27 mouse cellular contexts compared by ENCODE assay signal in genomic region chr14:122131644-122132043, GRCm38 (mm10). TPM values are rescaled to one million over a fixed set of nuclear protein-coding genes. Genes with fewer than 3 reads are reported as not detected.
DNase-seq lines count a peak whose midpoint lies in the region; ATAC-seq and TF ChIP-seq lines count a peak whose summit lies in the region.
"Had no signal": no experiment of that assay in that cellular context is flagged by ENCODE, and none has a peak within 500 bp of the region (broad histone marks: within the 10 kb centered on the region; RNA-seq: fewer than 3 reads in every experiment).

No protein-coding gene starts in this region.

- no peaks in the 10 kb centered on the region for H3K4me1 ChIP-seq in forebrain, embryonic 14.5 days (ENCODE audit: control insufficient read depth, insufficient read depth, low read length)
- no peaks in the 10 kb centered on the region for H3K4me1 ChIP-seq in forebrain, embryonic 10.5 days
- H3K4me1 ChIP-seq in liver, embryonic 14.5 days (replicated peaks; ENCODE audit: control insufficient read depth in 2 of 2, insufficient read depth in 2 of 2, low read length in 1 of 2), result no peaks in the 10 kb centered on the region
- H3K4me1 ChIP-seq in stomach, postnatal 0 days (replicated peaks; ENCODE audit: control insufficient read depth, insufficient read depth), result no peaks in the 10 kb centered on the region
- no peaks in the 10 kb centered on the region for H3K4me1 ChIP-seq in lung, postnatal 0 days (ENCODE audit: insufficient read depth, low read depth, low read length)
- H3K4me1 ChIP-seq: limb, embryonic 13.5 days; midbrain, embryonic 12.5 days; neural tube, embryonic 13.5 days had no signal

- H3K4me2 ChIP-seq in forebrain, embryonic 14.5 days (ENCODE audit: low read length), result no peak overlapping the region
- H3K4me2 ChIP-seq in liver, embryonic 14.5 days (ENCODE audit: low read depth), result no peak overlapping the region
- H3K4me2 ChIP-seq in stomach, postnatal 0 days (replicated peaks; ENCODE audit: low read depth), result no peak overlapping the region
- no peak overlapping the region for H3K4me2 ChIP-seq in lung, postnatal 0 days (replicated peaks; ENCODE audit: low read depth, low read length)
- H3K4me2 ChIP-seq: hindbrain, embryonic 14.5 days; limb, embryonic 13.5 days; liver, embryonic 15.5 days; midbrain, embryonic 12.5 days; neural tube, embryonic 13.5 days had no signal

- TF ChIP-seq EP300 in liver, embryonic 14.5 days (IDR thresholded peaks at IDR 0.05; ENCODE audit: low read depth), result no peak
- no peak for TF ChIP-seq EP300 in stomach, postnatal 0 days (optimal IDR thresholded peaks at IDR 0.05)
- TF ChIP-seq EP300 in lung, postnatal 0 days (IDR thresholded peaks at IDR 0.05), result no peak

- 85% methylated on average over 2 of the region's 2 CpGs for WGBS in forebrain, embryonic 14.5 days
- 94% methylated on average over 2 of the region's 2 CpGs for WGBS in forebrain, embryonic 10.5 days
- WGBS in liver, embryonic 14.5 days (ENCODE audit: insufficient replicate concordance), result 77% methylated on average over 2 of the region's 2 CpGs
- 92% methylated on average over 2 of the region's 2 CpGs for WGBS in stomach, postnatal 0 days
- WGBS in lung, postnatal 0 days, result 89% methylated on average over 2 of the region's 2 CpGs

- no peak overlapping the region for H3K27ac ChIP-seq in forebrain, embryonic 14.5 days (ENCODE audit: low read depth, low read length)
- no peak overlapping the region for H3K27ac ChIP-seq in forebrain, embryonic 10.5 days
- H3K27ac ChIP-seq in liver, embryonic 14.5 days, result no peak overlapping the region
- H3K27ac ChIP-seq in stomach, postnatal 0 days (replicated peaks), result no peak overlapping the region
- H3K27ac ChIP-seq in lung, postnatal 0 days (ENCODE audit: low read length), result no peak overlapping the region
- H3K27ac ChIP-seq: heart, adult 2 months; hindbrain, embryonic 14.5 days; limb, embryonic 13.5 days; liver, embryonic 15.5 days; macrophage; midbrain, embryonic 12.5 days; neural tube, embryonic 13.5 days had no signal

- H3K9me3 ChIP-seq in forebrain, embryonic 14.5 days (replicated peaks; ENCODE audit: control insufficient read depth, low read length), result no peaks in the 10 kb centered on the region
- no peaks in the 10 kb centered on the region for H3K9me3 ChIP-seq in forebrain, embryonic 10.5 days
- no peaks in the 10 kb centered on the region for H3K9me3 ChIP-seq in liver, embryonic 14.5 days (ENCODE audit: control insufficient read depth, low read length)
- no peaks in the 10 kb centered on the region for H3K9me3 ChIP-seq in stomach, postnatal 0 days (ENCODE audit: control insufficient read depth, low read length)
- H3K9me3 ChIP-seq in lung, postnatal 0 days (ENCODE audit: low read length), result no peaks in the 10 kb centered on the region
- H3K9me3 ChIP-seq: limb, embryonic 13.5 days; liver, embryonic 15.5 days; midbrain, embryonic 12.5 days; neural tube, embryonic 13.5 days had no signal

- ATAC-seq in forebrain, embryonic 14.5 days, result no peak
- no peak for ATAC-seq in liver, embryonic 14.5 days (ENCODE audit: insufficient read depth)
- no peak for ATAC-seq in Patski
- ATAC-seq in stomach, postnatal 0 days (ENCODE audit: low FRiP score, low TSS enrichment), result no peak
- ATAC-seq in lung, postnatal 0 days, result no peak
- ATAC-seq: activated CD4-positive, CD25-positive, alpha-beta regulatory T cell, adult 4 months; CD4-positive, CD25-positive, alpha-beta regulatory T cell, adult 4 months; forebrain, embryonic 16.5 days had no signal

- no peak overlapping the region for H3K9ac ChIP-seq in forebrain, embryonic 14.5 days (ENCODE audit: low read length)
- no peak overlapping the region for H3K9ac ChIP-seq in liver, embryonic 14.5 days (replicated peaks)
- no peak overlapping the region for H3K9ac ChIP-seq in stomach, postnatal 0 days (ENCODE audit: low read length)
- no peak overlapping the region for H3K9ac ChIP-seq in lung, postnatal 0 days (replicated peaks; ENCODE audit: low read depth)
- H3K9ac ChIP-seq: hindbrain, embryonic 14.5 days; limb, embryonic 13.5 days; liver, embryonic 15.5 days; midbrain, embryonic 12.5 days; neural tube, embryonic 13.5 days had no signal

- H3K4me3 ChIP-seq in forebrain, embryonic 14.5 days (ENCODE audit: low read depth, low read length), result no peak overlapping the region
- H3K4me3 ChIP-seq in forebrain, embryonic 10.5 days, result no peak overlapping the region
- H3K4me3 ChIP-seq in liver, embryonic 14.5 days (ENCODE audit: insufficient read depth in 1 of 2, low read depth in 2 of 2, low read length in 2 of 2), result no peak overlapping the region
- no peak overlapping the region for H3K4me3 ChIP-seq in stomach, postnatal 0 days (ENCODE audit: low read depth, low read length)
- H3K4me3 ChIP-seq in lung, postnatal 0 days (ENCODE audit: low read depth, low read length), result no peak overlapping the region
- H3K4me3 ChIP-seq: heart, adult 2 months; limb, embryonic 13.5 days; liver, embryonic 15.5 days; midbrain, embryonic 12.5 days; myocyte; neural tube, embryonic 13.5 days had no signal

- peak; percentile 10; the same call in 1 of the 2 replicates for TF ChIP-seq CTCF in liver, embryonic 14.5 days (IDR thresholded peaks at IDR 0.05; ENCODE audit: low read depth)
- TF ChIP-seq CTCF in Patski (IDR thresholded peaks at IDR 0.05), result peak; percentile 18
- peak; percentile 27; the same call in 1 of the 2 replicates for TF ChIP-seq CTCF in stomach, postnatal 0 days (IDR thresholded peaks at IDR 0.05; ENCODE audit: low read depth)
- no peak for TF ChIP-seq CTCF in lung, postnatal 0 days (IDR thresholded peaks at IDR 0.05)

- no peaks in the 10 kb centered on the region for H3K27me3 ChIP-seq in forebrain, embryonic 14.5 days (replicated peaks; ENCODE audit: control insufficient read depth, insufficient read depth, low read length)
- H3K27me3 ChIP-seq in forebrain, embryonic 10.5 days (ENCODE audit: poor library complexity, severe bottlenecking), result no peaks in the 10 kb centered on the region
- no peaks in the 10 kb centered on the region for H3K27me3 ChIP-seq in liver, embryonic 14.5 days (ENCODE audit: control insufficient read depth, insufficient read depth, low read length)
- H3K27me3 ChIP-seq in Patski, result no peaks in the 10 kb centered on the region
- no peaks in the 10 kb centered on the region for H3K27me3 ChIP-seq in stomach, postnatal 0 days (ENCODE audit: control insufficient read depth, insufficient read depth, low read length)
- H3K27me3 ChIP-seq in lung, postnatal 0 days (replicated peaks; ENCODE audit: insufficient read depth, low read length), result no peaks in the 10 kb centered on the region
- H3K27me3 ChIP-seq: limb, embryonic 13.5 days; liver, embryonic 15.5 days; midbrain, embryonic 12.5 days; neural tube, embryonic 13.5 days had no signal

- H3K36me3 ChIP-seq in forebrain, embryonic 14.5 days (ENCODE audit: control insufficient read depth, insufficient read depth, low read length), result peaks cover 26% of the 10 kb centered on the region
- peaks cover 73% of the 10 kb centered on the region for H3K36me3 ChIP-seq in forebrain, embryonic 10.5 days (replicated peaks)
- peaks cover 10% of the 10 kb centered on the region for H3K36me3 ChIP-seq in liver, embryonic 14.5 days (replicated peaks; ENCODE audit: control insufficient read depth, insufficient read depth, low read depth)
- peaks cover 6% of the 10 kb centered on the region; the same call in 1 of the 2 replicates for H3K36me3 ChIP-seq in stomach, postnatal 0 days (ENCODE audit: control insufficient read depth, insufficient read depth, low read length)
- H3K36me3 ChIP-seq in lung, postnatal 0 days (ENCODE audit: insufficient read depth, low read length), result no peaks in the 10 kb centered on the region

- CTCF ChIA-PET in Patski (lab: Charles Lee), result interaction anchor here (1.5 to 3.5 kb wide), 5 partner anchors 9 to 68 kb away, joined by 3 to 22 read pairs (median 7); no protein-coding TSS in a partner anchor

- in situ Hi-C loops in Patski (cut with MboI; ENCODE audit: low pct_unique_long_range_greater_than_20kb), result no loop called here

- peak; percentile 7 for DNase-seq in forebrain, embryonic 14.5 days (ENCODE audit: low spot score)
- DNase-seq in forebrain, embryonic 10.5 days (ENCODE audit: extremely low spot score, low spot score), result no peak
- no peak for DNase-seq in liver, embryonic 14.5 days (ENCODE audit: low read depth in 3 of 3, low spot score in 3 of 3)
- no peak for DNase-seq in liver
- DNase-seq in Patski (ENCODE audit: low read depth, low spot score), result no peak
- DNase-seq in stomach, postnatal 0 days (ENCODE audit: low spot score), result no peak
- DNase-seq in lung, postnatal 0 days (ENCODE audit: low spot score), result no peak
- DNase-seq: adrenal gland, postnatal 10 days; cerebellum, adult 8-10 months; cerebellum, postnatal 36 days; gastrocnemius, postnatal 25 days; heart, adult 2 months; kidney, adult 9 months; kidney, postnatal 14 days; layer of hippocampus, postnatal 36 days; retina, postnatal 1 day; thymus, postnatal 25 days had no signal

- POLR2A ChIA-PET in Patski (lab: Charles Lee), result no interaction called here

RNA-seq across cellular contexts. Expression of gene Tm9sf2, which starts 24.8 kb away (rescaled TPM):
- 110 and 122 TPM in 2 replicates for polyA plus RNA-seq in forebrain, embryonic 14.5 days (2014; fragmentation: Nextera tagmentation; extraction: Ambion mirVana)
- 120 and 128 TPM in 2 replicates for polyA plus RNA-seq in forebrain, embryonic 10.5 days (2016; fragmentation: Nextera tagmentation; extraction: Ambion mirVana)
- polyA plus RNA-seq in liver, embryonic 14.5 days (2012; rRNA removed), result 22.2 and 26.4 TPM in 2 replicates
- 67.1 and 68.8 TPM in 2 replicates for polyA plus RNA-seq in liver, embryonic 14.5 days (2014; fragmentation: Nextera tagmentation; extraction: Ambion mirVana)
- 181 TPM for polyA plus RNA-seq in Patski (2021)
- polyA plus RNA-seq in stomach, postnatal 0 days (2015; fragmentation: Nextera tagmentation; extraction: Ambion mirVana), result 145 and 151 TPM in 2 replicates
- polyA plus RNA-seq in lung, postnatal 0 days (2015; fragmentation: Nextera tagmentation; extraction: Ambion mirVana), result 162 and 170 TPM in 2 replicates

RNA-seq across cellular contexts. Expression of gene Clybl, which starts 49.9 kb away (rescaled TPM):
- polyA plus RNA-seq in forebrain, embryonic 14.5 days (2014; fragmentation: Nextera tagmentation; extraction: Ambion mirVana), result 16.0 and 18.9 TPM in 2 replicates
- 29.1 and 35.3 TPM in 2 replicates for polyA plus RNA-seq in forebrain, embryonic 10.5 days (2016; fragmentation: Nextera tagmentation; extraction: Ambion mirVana)
- polyA plus RNA-seq in liver, embryonic 14.5 days (2012; rRNA removed), result 10.0 and 15.6 TPM in 2 replicates
- polyA plus RNA-seq in liver, embryonic 14.5 days (2014; fragmentation: Nextera tagmentation; extraction: Ambion mirVana), result 28.9 and 29.4 TPM in 2 replicates
- 60.7 TPM for polyA plus RNA-seq in Patski (2021)
- polyA plus RNA-seq in stomach, postnatal 0 days (2015; fragmentation: Nextera tagmentation; extraction: Ambion mirVana), result 28.8 and 35.9 TPM in 2 replicates
- 8.7 and 9.2 TPM in 2 replicates for polyA plus RNA-seq in lung, postnatal 0 days (2015; fragmentation: Nextera tagmentation; extraction: Ambion mirVana)
